Mouse (Mus musculus): ENCODE measurements around the gene Mtmr4. TPM values are rescaled to one million over a fixed set of nuclear protein-coding genes. Genes with fewer than 3 reads are reported as not detected.

Mtmr4 gene
- total RNA-seq, 2 experiments from 2014 or later = 80.4 to 99.0 TPM

- no peak for DNase-seq (ENCODE audit: extremely low spot score in 1 of 2, low spot score in 2 of 2)
- H3K4me3 ChIP-seq = no peak overlapping the region
- intact Hi-C loops (cut with DNase I) = no loop called here
- no peak overlapping the region for H3K27ac ChIP-seq
- peak; percentile 56 for TF ChIP-seq CTCF (IDR thresholded peaks at IDR 0.05)
Measured at GRCm38 (mm10) chr11:87629859-87630258, 37.9 kb downstream of the Mtmr4 start.

DNA sequence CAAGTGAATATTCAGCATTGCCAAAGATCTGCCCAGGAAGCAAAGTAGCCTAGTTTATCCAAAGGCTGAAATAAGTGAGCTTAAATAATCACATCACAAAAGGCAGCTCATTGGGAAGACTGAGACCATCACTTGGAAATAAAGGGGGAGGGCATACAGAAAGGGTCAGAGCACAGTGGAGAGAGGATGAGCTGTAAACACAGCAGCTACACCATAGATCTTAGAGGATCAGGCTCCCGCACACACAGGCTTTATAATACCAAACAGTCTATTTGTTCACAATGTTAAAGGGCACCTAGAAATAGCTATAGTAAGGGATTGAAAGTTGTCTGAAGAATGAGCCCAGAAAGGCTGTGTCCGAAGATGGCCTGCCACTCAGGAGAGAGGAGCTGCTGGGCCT, 46.8 kb downstream of the Mtmr4 start:
- TF ChIP-seq CTCF (IDR thresholded peaks at IDR 0.05) = no peak
- intact Hi-C loops (cut with DNase I) = no loop called here
- DNase-seq (ENCODE audit: extremely low spot score in 1 of 2, low spot score in 2 of 2) = no peak
- peak overlapping the region; percentile 51 for H3K27ac ChIP-seq
- H3K4me3 ChIP-seq = peak overlapping the region; percentile 53

DNA sequence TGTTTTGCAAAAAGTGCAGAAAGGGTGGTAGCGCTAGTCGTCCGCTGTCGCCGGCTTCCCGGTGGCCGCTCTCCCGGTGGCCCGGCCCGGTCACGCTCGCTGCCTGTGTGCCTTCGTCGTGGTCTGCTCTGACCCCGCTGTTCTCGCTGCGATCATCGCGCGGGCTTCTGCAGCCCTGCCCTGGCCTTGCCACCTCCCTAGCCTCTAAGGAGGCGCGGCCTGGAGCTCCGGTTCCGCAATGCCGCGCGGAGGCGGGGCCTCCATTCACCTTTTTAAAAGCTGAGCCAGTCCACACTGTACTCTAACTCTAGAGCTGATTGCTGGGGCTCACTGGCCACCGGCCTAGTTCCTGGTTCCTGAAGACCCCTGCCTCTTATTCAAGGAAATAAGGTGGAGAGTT, 47.2 kb downstream of the Mtmr4 start:
- H3K27ac ChIP-seq = peak overlapping the region; percentile 51
- intact Hi-C loops (cut with DNase I) = no loop called here
- peak overlapping the region; percentile 53 for H3K4me3 ChIP-seq
- TF ChIP-seq CTCF (IDR thresholded peaks at IDR 0.05) = no peak
- DNase-seq (ENCODE audit: extremely low spot score in 1 of 2, low spot score in 2 of 2) = no peak

DNA sequence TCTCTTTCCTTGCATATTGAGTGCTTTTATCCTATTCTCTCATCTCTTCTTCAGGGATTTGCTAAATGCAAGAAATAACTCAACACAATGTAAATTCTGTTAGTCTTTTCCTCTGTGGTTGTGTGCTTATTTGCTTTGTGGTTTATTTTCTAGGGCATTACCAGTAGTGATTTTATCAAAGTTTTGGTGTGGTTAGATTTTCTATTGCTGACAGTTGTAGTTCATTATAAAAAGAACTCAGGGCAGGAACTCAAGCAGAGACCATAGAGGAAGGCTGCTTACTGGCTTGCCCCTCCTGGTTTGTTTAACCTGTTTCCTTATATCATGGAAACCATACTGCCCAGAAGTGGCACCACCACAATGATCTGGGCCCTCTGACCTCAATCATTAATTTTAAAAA, 50.9 kb downstream of the Mtmr4 start:
- no peak for DNase-seq (ENCODE audit: extremely low spot score in 1 of 2, low spot score in 2 of 2)
- Histone ChIP-seq H3K4me3 (no peak overlapping the region), H3K27ac (no peak overlapping the region)
- TF ChIP-seq CTCF (IDR thresholded peaks at IDR 0.05) = no peak
- intact Hi-C loops (cut with DNase I) = no loop called here

DNA sequence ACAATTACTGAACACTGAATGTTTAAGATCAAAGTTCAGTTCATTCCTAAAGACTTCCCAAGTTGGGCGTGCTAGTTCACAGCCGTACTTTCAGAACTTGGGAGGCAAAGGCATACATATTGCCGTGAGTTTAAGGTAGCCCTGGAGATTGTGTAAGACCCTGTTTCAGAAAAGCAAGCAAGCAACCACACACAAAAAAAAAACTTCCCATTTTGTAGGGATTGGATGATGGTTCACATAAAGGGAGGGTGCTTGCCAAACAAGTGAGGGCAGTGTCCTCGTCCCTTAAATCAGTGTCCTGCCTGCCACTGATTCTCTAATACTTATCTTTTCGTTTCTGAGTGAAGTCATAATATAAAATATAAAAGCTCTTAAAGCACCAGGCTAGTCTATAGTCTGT, 62.7 kb downstream of the Mtmr4 start:
- DNase-seq (ENCODE audit: extremely low spot score in 1 of 2, low spot score in 2 of 2) = no peak
- no peak for TF ChIP-seq CTCF (IDR thresholded peaks at IDR 0.05)
- Histone ChIP-seq H3K27ac (no peak overlapping the region), H3K4me3 (no peak overlapping the region)
- intact Hi-C loops (cut with DNase I) = no loop called here

GRCm38 (mm10) chr11:87659216-87659615, 67.3 kb downstream of the Mtmr4 start:
- Histone ChIP-seq H3K27ac (no peak overlapping the region), H3K4me3 (no peak overlapping the region)
- no peak for TF ChIP-seq CTCF (IDR thresholded peaks at IDR 0.05)
- no peak for DNase-seq (ENCODE audit: extremely low spot score in 1 of 2, low spot score in 2 of 2)
- intact Hi-C loops (cut with DNase I) = no loop called here

- H3K4me3 ChIP-seq = peak within 1 kb of the TSS; percentile 50
- intact Hi-C loops (cut with DNase I) = loop anchor here (1.0 to 2.0 kb wide), 5 partner anchors 74 to 288 kb away; partner anchors contain the start of gene Supt4a
- DNase-seq (ENCODE audit: extremely low spot score in 1 of 2, low spot score in 2 of 2) = peak; percentile 81 to 88
- no peak within 1 kb of the TSS for H3K27ac ChIP-seq
- TF ChIP-seq CTCF (IDR thresholded peaks at IDR 0.05) = peak; percentile 95
Measured at GRCm38 (mm10) chr11:87662407-87662806, 70.4 kb downstream of the Mtmr4 start, which contains the start of gene Rnf43. Gene Rnf43, plus strand, starts transcription at chr11:87662722.

DNA sequence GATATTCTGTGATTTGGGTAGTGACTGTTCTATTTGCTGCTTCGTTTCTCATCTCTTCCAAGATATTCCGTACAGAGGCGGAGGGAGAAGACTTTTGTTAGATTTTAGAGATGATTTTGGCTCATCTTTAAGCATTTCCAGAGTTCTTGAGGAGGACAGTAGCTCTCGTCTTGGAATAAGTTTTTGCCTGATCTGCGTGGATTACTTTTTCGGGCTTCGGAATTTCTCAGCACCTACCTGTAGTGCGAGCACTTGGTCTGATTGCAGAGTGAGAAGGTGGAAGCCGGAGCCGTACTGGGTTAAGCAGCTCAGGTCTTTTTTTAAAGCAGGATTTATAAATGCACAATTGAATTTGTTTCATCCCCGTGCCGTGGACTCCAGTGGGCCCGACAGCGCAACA, 70.9 kb downstream of the Mtmr4 start:
- Histone ChIP-seq H3K27ac (no peak overlapping the region), H3K4me3 (peak overlapping the region; percentile 50)
- no peak for DNase-seq (ENCODE audit: extremely low spot score in 1 of 2, low spot score in 2 of 2)
- intact Hi-C loops (cut with DNase I) = loop anchor here (1.0 to 2.0 kb wide), 5 partner anchors 74 to 288 kb away; partner anchors contain the start of gene Supt4a
- no peak for TF ChIP-seq CTCF (IDR thresholded peaks at IDR 0.05)

DNA sequence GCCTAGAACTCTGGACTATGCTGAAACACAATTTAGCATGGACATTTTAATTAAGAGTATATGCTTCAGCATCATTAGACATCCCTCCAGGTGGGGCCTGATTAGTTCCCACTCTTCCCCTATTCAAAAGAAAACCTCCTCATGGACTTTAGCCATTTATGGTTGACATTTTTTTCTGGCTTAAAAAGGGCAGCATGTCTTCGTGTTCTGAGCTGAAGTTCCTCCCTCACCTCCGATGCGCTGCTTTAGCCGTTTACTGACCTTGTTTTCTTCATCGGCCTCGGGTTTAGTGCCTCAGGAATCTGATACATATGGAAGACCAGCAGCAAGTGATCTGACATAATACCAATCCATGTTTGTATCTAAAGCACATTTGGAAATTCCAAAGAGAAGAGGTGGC, 72.0 kb downstream of the Mtmr4 start:
- TF ChIP-seq CTCF (IDR thresholded peaks at IDR 0.05) = no peak
- DNase-seq (ENCODE audit: extremely low spot score in 1 of 2, low spot score in 2 of 2) = no peak
- no peak overlapping the region for H3K27ac ChIP-seq
- intact Hi-C loops (cut with DNase I) = loop anchor here (2.0 kb wide), 4 partner anchors 73 to 287 kb away; partner anchors contain the start of gene Supt4a
- no peak overlapping the region for H3K4me3 ChIP-seq

GRCm38 (mm10) chr11:87664521-87664920, 72.6 kb downstream of the Mtmr4 start:
- no peak for TF ChIP-seq CTCF (IDR thresholded peaks at IDR 0.05)
- Histone ChIP-seq H3K27ac (no peak overlapping the region), H3K4me3 (0 out of 2 replicates have a peak overlapping the region, but pooled peaks have one; percentile 16)
- intact Hi-C loops (cut with DNase I) = no loop called here
- no peak for DNase-seq (ENCODE audit: extremely low spot score in 1 of 2, low spot score in 2 of 2)

GRCm38 (mm10) chr11:87665224-87665623, 73.3 kb downstream of the Mtmr4 start:
- no peak overlapping the region for H3K4me3 ChIP-seq
- no peak for TF ChIP-seq CTCF (IDR thresholded peaks at IDR 0.05)
- DNase-seq (ENCODE audit: extremely low spot score in 1 of 2, low spot score in 2 of 2) = no peak
- H3K27ac ChIP-seq = no peak overlapping the region
- intact Hi-C loops (cut with DNase I) = no loop called here

- Histone ChIP-seq H3K4me3 (no peak overlapping the region), H3K27ac (no peak overlapping the region)
- TF ChIP-seq CTCF (IDR thresholded peaks at IDR 0.05) = no peak
- intact Hi-C loops (cut with DNase I) = no loop called here
- no peak for DNase-seq (ENCODE audit: extremely low spot score in 1 of 2, low spot score in 2 of 2)
Measured at GRCm38 (mm10) chr11:87665658-87666057, 73.7 kb downstream of the Mtmr4 start.

Other genes with a start within 250 kb of the Mtmr4 start
- gene Ppm1e, start 233.1 kb upstream of the Mtmr4 start, total RNA-seq (2021) = 100 to 1,000 TPM; 140 to 152 TPM
- 1 to 10 TPM; 3.1 to 4.4 TPM for gene Rad51c, start 187.2 kb upstream of the Mtmr4 start, total RNA-seq (2021)
- under 1 TPM; 0.09 to 0.16 TPM for gene Tex14, start 187.1 kb upstream of the Mtmr4 start, total RNA-seq (2021)
- gene Gm11492, start 25.5 kb upstream of the Mtmr4 start, total RNA-seq (2021) = not detected
- 100 to 1,000 TPM; 156 to 175 TPM for gene Sept4, start 23.3 kb upstream of the Mtmr4 start, total RNA-seq (2021)
- under 1 TPM; 0.54 to 0.77 TPM for gene Hsf5, start 25.0 kb downstream of the Mtmr4 start, total RNA-seq (2021)
- 1 to 10 TPM; 1.7 to 2.8 TPM for gene Rnf43, start 70.6 kb downstream of the Mtmr4 start, total RNA-seq (2021)
- gene Supt4a, start 145.4 kb downstream of the Mtmr4 start, total RNA-seq (2021) = 10 to 100 TPM; 66.3 to 82.3 TPM
- 100 to 1,000 TPM; 190 to 202 TPM for gene Tspoap1, start 168.4 kb downstream of the Mtmr4 start, total RNA-seq (2021)
- gene Mpo, start 201.4 kb downstream of the Mtmr4 start, total RNA-seq (2021) = not detected
- gene Lpo, start 236.1 kb downstream of the Mtmr4 start, total RNA-seq (2021) = under 1 TPM; 0.45 to 0.75 TPM

Measured in left cerebral cortex, adult 2 months (tissue).